Mouse (Mus musculus) heart, embryonic 15.5 days (tissue): ENCODE results near the gene Rpl27a. TPM values are rescaled to one million over a fixed set of nuclear protein-coding genes. Genes with fewer than 3 reads are reported as not detected.

ENCODE experiments used
- ATAC-seq: fragments of 200-750 bp; cut with Nextera tagmentation; replicated peaks from 2 replicates; pipeline ENCODE4 v1.8.0; 2017; ENCODE audit warnings: low read depth, moderate TSS enrichment; ENCODE audit not compliant: insufficient number of reproducible peaks, insufficient read depth, low FRiP score
- H3K27ac ChIP-seq: fragments of 300-500 bp; sonication (generic); 2 replicates; pipeline ENCODE4 v1.5.1; 2015; ENCODE audit warnings: mild to moderate bottlenecking, inconsistent platforms
- H3K27me3 ChIP-seq: fragments of 300-500 bp; sonication (generic); 2 replicates; pipeline ENCODE4 v1.6.1; 2015; ENCODE audit warnings: inconsistent platforms
- H3K36me3 ChIP-seq: fragments of 300-500 bp; sonication (generic); 2 replicates; pipeline ENCODE4 v1.6.1; 2015; ENCODE audit warnings: mild to moderate bottlenecking, inconsistent platforms
- H3K4me1 ChIP-seq: fragments of 300-500 bp; sonication (generic); replicated peaks from 2 replicates; pipeline ENCODE4 v1.6.1; 2015; ENCODE audit warnings: inconsistent platforms
- H3K4me2 ChIP-seq: fragments of 300-500 bp; sonication (generic); 2 replicates; pipeline ENCODE4 v1.6.1; 2015; ENCODE audit warnings: inconsistent platforms, mild to moderate bottlenecking, moderate library complexity
- H3K4me3 ChIP-seq: fragments of 300-500 bp; sonication (generic); 2 replicates; pipeline ENCODE4 v1.5.1; 2015; ENCODE audit warnings: mild to moderate bottlenecking, inconsistent platforms
- H3K9ac ChIP-seq: fragments of 300-500 bp; sonication (generic); 2 replicates; pipeline ENCODE4 v1.6.1; 2015; ENCODE audit warnings: mild to moderate bottlenecking, inconsistent platforms
- H3K9me3 ChIP-seq: fragments of 300-500 bp; sonication (generic); replicated peaks from 2 replicates; pipeline ENCODE4 v1.6.1; 2016; ENCODE audit warnings: inconsistent platforms
- WGBS: fragments of 180-500 bp; shearing (Covaris S2); methylation state at CpG from one replicate; pipeline ENCODE4 v1.1.7; 2015; ENCODE audit warnings: mixed read lengths; 5-methylcytosine and 5-hydroxymethylcytosine counted together
- microRNA-seq: library from miRNA; unstranded; fragments of <30 nt; microRNA quantifications from one replicate; pipeline ENCODE4, GENCODE M21; 2016
- polyA plus RNA-seq: library from polyadenylated mRNA; unstranded; fragments of >200 nt; fragmentation: Nextera tagmentation; extraction: Ambion mirVana; gene quantifications from 2 replicates; pipeline ENCODE4 v1.2.1, GENCODE M21; 2015

Gene Rpl27a
- polyA plus RNA-seq, 1 experiment from 2014 or later, result 72.1 TPM

DNA sequence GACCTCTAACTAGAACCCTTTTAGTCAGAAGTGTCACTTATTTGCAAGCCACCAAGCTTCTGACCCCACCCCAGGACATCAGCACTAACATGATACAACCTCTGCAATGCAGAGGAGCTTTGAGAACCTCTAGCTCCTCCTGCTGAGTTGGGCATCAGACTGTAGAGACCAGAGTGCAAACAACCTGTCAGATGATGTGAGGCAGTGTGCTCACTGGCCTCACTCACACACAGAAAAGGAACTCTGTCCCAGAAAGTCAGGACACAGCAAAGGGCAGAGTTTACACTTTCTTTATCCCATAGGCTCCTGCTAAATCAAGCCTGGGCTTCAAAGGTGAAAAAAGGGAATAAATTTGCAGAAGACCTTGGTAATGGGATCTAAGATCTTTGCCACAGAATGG lies 47.4 kb downstream of the Rpl27a start:
- no peak overlapping the region for H3K4me3 ChIP-seq
- H3K36me3 ChIP-seq, result 0 out of 2 replicates have a peak, but pooled peaks cover 3% of the 10 kb centered on the region
- H3K4me1 ChIP-seq, result peaks cover 46% of the 10 kb centered on the region
- H3K27ac ChIP-seq, result no peak overlapping the region
- H3K9me3 ChIP-seq, result no peaks in the 10 kb centered on the region
- H3K9ac ChIP-seq, result no peak overlapping the region
- H3K4me2 ChIP-seq, result no peak overlapping the region
- ATAC-seq, result no peak
- no peaks in the 10 kb centered on the region for H3K27me3 ChIP-seq

DNA sequence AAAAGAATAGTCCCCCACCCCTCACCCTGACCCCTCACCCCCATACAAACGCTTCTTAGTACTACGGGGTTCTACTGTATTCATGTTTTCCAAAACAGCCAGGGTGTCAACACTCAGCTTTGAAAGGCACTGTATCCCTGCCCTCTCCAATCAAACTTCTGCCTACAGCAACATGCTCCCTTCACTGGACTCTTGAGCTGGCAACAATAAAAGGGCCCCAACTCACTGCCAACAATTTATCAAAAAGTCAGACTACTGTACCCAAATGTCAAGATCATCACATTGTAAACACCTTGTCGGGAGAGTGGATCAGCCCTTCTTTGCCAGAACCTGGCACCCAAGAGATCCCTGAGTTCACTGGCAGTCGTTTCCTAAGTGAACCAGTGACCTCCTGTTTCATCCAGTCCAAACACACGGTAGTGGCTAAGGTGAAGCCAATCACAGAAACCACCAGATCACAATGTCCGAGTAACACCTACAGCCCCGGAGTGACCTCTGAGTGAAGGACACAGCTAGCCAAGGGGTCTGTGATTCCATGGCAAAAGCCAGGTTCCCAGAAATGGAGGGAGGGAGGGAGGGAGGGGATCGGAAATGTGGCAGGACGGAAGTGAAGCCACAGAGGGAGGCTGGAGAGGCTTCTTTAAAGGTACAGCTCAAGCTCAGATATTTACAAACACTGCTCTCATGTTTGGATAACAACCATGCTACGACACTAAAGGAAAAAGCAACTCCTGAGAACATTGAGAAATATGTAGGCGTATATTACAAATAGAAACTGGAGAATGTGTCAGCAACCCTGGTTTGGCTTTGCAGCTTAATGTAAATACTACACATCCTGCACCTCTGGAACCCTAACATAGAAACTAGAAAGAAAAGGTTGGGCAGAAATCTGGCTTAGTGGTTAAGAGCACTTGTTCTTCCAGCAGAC lies 48.2 kb downstream of the Rpl27a start:
- Histone ChIP-seq H3K9ac (no peak overlapping the region), H3K4me3 (no peak overlapping the region), H3K27me3 (no peaks in the 10 kb centered on the region), H3K36me3 (0 out of 2 replicates have a peak, but pooled peaks cover 3% of the 10 kb centered on the region), H3K4me2 (no peak overlapping the region), H3K4me1 (peaks cover 39% of the 10 kb centered on the region), H3K27ac (peak overlapping the region; percentile 28; the same call in 1 of the 2 replicates), H3K9me3 (no peaks in the 10 kb centered on the region)
- 57% methylated on average over 11 of the region's 11 CpGs for WGBS
- ATAC-seq, result no peak

DNA sequence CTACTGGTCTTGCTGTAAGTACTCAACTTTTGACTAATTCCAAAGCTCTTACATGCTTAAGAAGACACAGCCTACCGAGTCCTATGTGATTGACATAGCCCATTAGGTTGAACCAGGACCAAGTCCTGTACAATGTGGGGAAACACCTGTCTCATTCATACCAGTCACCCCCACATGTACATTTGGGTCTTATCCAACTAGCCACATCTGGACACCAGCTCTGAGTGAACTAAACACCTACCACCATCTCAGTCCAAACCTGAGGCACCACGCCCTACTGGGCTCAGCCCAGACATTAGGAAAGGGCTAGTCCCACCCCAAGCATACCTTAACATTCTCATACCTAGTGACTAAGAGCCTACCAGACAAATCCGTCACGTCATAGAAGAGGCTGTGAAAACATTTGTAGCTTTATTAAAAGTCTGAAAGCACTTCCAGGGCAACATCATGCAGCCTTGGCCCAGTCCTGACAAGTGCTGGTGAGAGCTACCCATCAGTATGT lies 49.5 kb downstream of the Rpl27a start:
- WGBS, result 85% methylated on average over 4 of the region's 4 CpGs
- no peak overlapping the region for H3K4me3 ChIP-seq
- 0 out of 2 replicates have a peak, but pooled peaks cover 3% of the 10 kb centered on the region for H3K36me3 ChIP-seq
- peaks cover 26% of the 10 kb centered on the region for H3K4me1 ChIP-seq
- H3K27me3 ChIP-seq, result no peaks in the 10 kb centered on the region
- no peak for ATAC-seq
- H3K9me3 ChIP-seq, result no peaks in the 10 kb centered on the region
- no peak overlapping the region for H3K27ac ChIP-seq
- H3K9ac ChIP-seq, result no peak overlapping the region
- no peak overlapping the region for H3K4me2 ChIP-seq

Small RNAs within 50 kb of the gene (microRNA-seq; reads per million reads assigned to microRNA genes)
- not detected for gene Gm47284

Other genes with a start within 250 kb of the Rpl27a start
- 0.18 and 0.27 TPM in 2 replicates for gene Stk33, start 80.1 kb upstream of the Rpl27a start, polyA plus RNA-seq
- gene Trim66, start 11.0 kb upstream of the Rpl27a start, polyA plus RNA-seq, result 0.01 TPM in 1 of 2 replicates, not detected in the other
- gene St5, start 184.5 kb downstream of the Rpl27a start, polyA plus RNA-seq, result 30.4 and 35.5 TPM in 2 replicates
- 31.6 and 33.2 TPM in 2 replicates for gene Akip1, start 184.5 kb downstream of the Rpl27a start, polyA plus RNA-seq
- gene BC051019, start 204.7 kb downstream of the Rpl27a start, polyA plus RNA-seq, result 0.24 TPM in 2 replicates
- gene Ascl3, start 212.6 kb downstream of the Rpl27a start, polyA plus RNA-seq, result 0.36 TPM in 1 of 2 replicates, not detected in the other
- 56.4 and 57.1 TPM in 2 replicates for gene Tmem9b, start 233.7 kb downstream of the Rpl27a start, polyA plus RNA-seq